10 mouse cellular contexts compared by ENCODE assay signal in genomic region chr5:124175138-124175537, GRCm38 (mm10). TPM values are rescaled to one million over a fixed set of nuclear protein-coding genes. Genes with fewer than 3 reads are reported as not detected.
DNase-seq lines count a peak whose midpoint lies in the region; ATAC-seq lines count a peak whose summit lies in the region.
"Had no signal": no experiment of that assay in that cellular context is flagged by ENCODE, and none has a peak within 500 bp of the region (broad histone marks: within the 10 kb centered on the region; RNA-seq: fewer than 3 reads in every experiment).

No protein-coding gene starts in this region.

- no peaks in the 10 kb centered on the region for H3K36me3 ChIP-seq in heart, embryonic 10.5 days
- H3K36me3 ChIP-seq in hindbrain, embryonic 15.5 days, result no peaks in the 10 kb centered on the region

- H3K9ac ChIP-seq in hindbrain, embryonic 15.5 days, result no peak overlapping the region

- H3K4me1 ChIP-seq in heart, embryonic 10.5 days, result peaks cover 80% of the 10 kb centered on the region
- H3K4me1 ChIP-seq in hindbrain, embryonic 15.5 days (replicated peaks), result peaks cover 34% of the 10 kb centered on the region

- WGBS in heart, embryonic 10.5 days, result 68% methylated on average over 4 of the region's 4 CpGs
- WGBS in hindbrain, embryonic 15.5 days, result 19% methylated on average over 4 of the region's 4 CpGs

- H3K27ac ChIP-seq in heart, embryonic 10.5 days, result peak overlapping the region; percentile 86
- H3K27ac ChIP-seq in hindbrain, embryonic 15.5 days (replicated peaks), result 0 out of 2 replicates have a peak overlapping the region, but pooled peaks have one; percentile 8

- H3K4me3 ChIP-seq in heart, embryonic 10.5 days, result no peak overlapping the region
- no peak overlapping the region for H3K4me3 ChIP-seq in hindbrain, embryonic 15.5 days

- 0 out of 2 replicates have a peak, but pooled peaks have one; percentile 55 for ATAC-seq in hindbrain, embryonic 15.5 days (ENCODE audit: low FRiP score, low read depth)
- ATAC-seq: lung, postnatal 0 days had no signal

- H3K27me3 ChIP-seq in heart, embryonic 10.5 days (ENCODE audit: insufficient read depth, poor library complexity, severe bottlenecking), result no peaks in the 10 kb centered on the region
- H3K27me3 ChIP-seq in hindbrain, embryonic 15.5 days, result no peaks in the 10 kb centered on the region

- DNase-seq in heart, embryonic 10.5 days (ENCODE audit: low spot score), result no peak
- no peak for DNase-seq in heart, adult 9 months (ENCODE audit: low spot score in 2 of 2)
- peak; percentile 70 for DNase-seq in retina, postnatal 1 day
- DNase-seq in retina, embryonic 14.5 days (ENCODE audit: low spot score), result no peak
- no peak for DNase-seq in frontal cortex, postnatal 25 days (ENCODE audit: low spot score in 2 of 2)
- no peak for DNase-seq in layer of hippocampus, postnatal 36 days
- DNase-seq: right cerebral cortex, adult 18-20 months; thymus, adult 18-20 months had no signal

- H3K4me2 ChIP-seq in hindbrain, embryonic 15.5 days, result no peak overlapping the region

- no peaks in the 10 kb centered on the region for H3K9me3 ChIP-seq in heart, embryonic 10.5 days
- no peaks in the 10 kb centered on the region for H3K9me3 ChIP-seq in hindbrain, embryonic 15.5 days

RNA-seq across cellular contexts. Expression of gene Arl6ip4, which starts 59.2 kb away (rescaled TPM):
- 86.9 and 116 TPM in 2 replicates for polyA plus RNA-seq in heart, embryonic 10.5 days (2016; fragmentation: Nextera tagmentation; extraction: Ambion mirVana)
- 78.4 and 81.6 TPM in 2 replicates for polyA plus RNA-seq in hindbrain, embryonic 15.5 days (2015; fragmentation: Nextera tagmentation; extraction: Ambion mirVana)
- 10 to 100 TPM; 52.6 to 57.5 TPM for total RNA-seq in layer of hippocampus, postnatal 36 days (2021)
